Mouse (Mus musculus): ENCODE measurements at regions not wholly inside any gene's neighbourhood (a gene's known extent, or its start where the extent isn't known, plus 50 kb on each side); places are given as distances from the start of the nearest gene placed in this dataset.

DNA sequence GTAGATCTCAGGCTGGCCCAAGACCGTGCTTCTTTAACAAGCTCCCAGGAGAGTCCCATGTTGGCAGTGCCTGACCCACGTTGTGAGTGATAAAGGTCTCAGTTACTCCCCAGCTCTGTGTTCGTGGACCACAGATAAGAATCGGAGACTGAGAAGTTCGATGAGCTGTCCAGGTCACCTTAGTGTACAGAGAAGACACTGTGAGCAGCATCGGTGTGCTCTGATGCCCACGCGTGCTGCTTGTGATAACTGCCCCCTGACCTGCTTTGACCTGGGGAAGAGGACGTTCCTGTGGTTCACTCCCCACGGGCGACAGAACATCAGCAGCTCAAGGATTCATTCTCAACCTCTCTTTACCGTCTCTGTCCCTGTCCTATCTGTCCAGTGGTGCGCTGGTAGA, 117.1 kb upstream of the Sgk1 start:
- WGBS: 84% methylated on average over 13 of the region's 13 CpGs
- no peak for DNase-seq (ENCODE audit: low read depth, low spot score)

DNA sequence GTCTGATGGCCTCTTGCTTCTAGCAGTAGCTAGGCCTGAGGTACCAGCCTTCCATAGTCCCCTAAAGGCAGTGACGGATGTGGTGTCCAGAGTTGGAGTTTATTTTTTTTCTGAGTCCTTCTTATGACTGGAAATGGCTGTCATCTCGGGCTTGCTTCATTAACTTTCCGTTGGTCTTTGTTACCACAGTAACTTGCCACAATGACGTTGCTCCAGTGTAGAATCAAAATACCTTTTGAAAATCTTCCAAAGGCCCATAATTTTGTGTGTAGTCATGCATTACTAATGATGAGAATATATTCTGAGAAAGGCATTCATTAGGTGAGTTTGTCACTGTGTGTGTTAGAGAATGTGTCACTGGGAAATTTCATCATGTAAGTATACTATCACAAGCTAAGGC, 108.4 kb upstream of the Sgk1 start:
- 85% methylated on average over 4 of the region's 4 CpGs for WGBS
- no peak for DNase-seq (ENCODE audit: low read depth, low spot score)

DNA sequence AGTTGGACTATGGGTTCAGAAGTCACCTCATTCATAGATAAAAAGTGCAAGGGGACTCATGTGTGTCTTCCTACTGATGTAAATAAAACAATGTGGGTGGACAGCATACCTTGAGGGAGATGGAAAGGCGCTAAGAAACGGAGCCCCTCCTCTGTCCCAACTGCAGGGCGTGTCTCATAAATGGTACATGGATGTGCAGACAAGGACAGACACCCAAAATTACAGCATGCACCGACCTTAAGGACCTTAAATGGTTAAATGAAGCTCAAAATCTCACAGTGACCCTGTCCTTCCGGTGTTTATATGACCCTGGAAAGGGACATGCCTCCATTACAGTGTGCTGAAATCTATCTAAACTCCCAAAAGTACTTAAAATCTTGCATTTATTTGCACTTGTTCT, 106.5 kb upstream of the Sgk1 start:
- DNase-seq (ENCODE audit: low read depth, low spot score): no peak
- WGBS: 77% methylated on average over 5 of the region's 5 CpGs

- no peak for DNase-seq (ENCODE audit: low read depth, low spot score)
- 46% methylated on average over 12 of the region's 12 CpGs for WGBS
These were observed 105.8 kb upstream of the Sgk1 start for GRCm38 (mm10) chr10:21775911-21776761.

DNA sequence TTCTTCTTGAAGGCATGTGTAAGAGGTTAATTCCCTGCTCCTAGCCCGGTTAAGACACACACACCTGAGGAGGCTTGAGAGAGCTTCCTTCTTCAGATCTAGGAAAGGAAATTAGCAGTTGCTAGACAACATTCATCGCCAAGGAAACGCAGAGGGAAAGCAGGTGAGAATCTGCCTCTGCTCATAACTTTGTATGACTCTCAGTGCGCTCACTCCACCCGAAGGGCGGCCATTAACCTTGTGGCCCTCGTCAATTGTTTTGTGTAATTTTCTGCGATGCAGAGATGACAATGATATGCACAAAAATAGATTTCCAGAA, 105.3 kb upstream of the Sgk1 start:
- WGBS: 29% methylated on average over 8 of the region's 8 CpGs
- DNase-seq (ENCODE audit: low read depth, low spot score): no peak

GRCm38 (mm10) chr10:21777103-21777502, 104.9 kb upstream of the Sgk1 start:
- no peak for DNase-seq (ENCODE audit: low read depth, low spot score)
- 77% methylated on average over 3 of the region's 3 CpGs for WGBS

DNA sequence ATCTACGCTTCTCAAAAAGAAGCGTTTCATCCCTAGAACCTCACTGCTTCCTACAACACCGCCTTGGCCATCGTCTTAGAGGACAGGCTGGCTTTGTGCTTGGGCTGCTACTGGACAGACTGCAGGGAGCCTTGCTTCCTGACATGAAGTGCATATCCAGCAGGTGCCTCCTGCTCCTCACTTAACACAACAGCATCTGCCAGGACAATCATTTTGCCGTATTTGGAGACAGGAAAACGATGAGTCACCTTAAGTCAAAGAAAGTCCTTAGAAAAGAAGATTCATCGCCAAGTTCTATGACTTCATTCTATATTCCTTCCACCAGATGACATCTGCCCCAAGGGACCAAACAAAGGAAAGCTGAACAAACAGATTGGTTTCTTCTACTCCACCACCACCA, 98.5 kb upstream of the Sgk1 start:
- WGBS: 82% methylated on average over 7 of the region's 7 CpGs
- DNase-seq (ENCODE audit: low read depth, low spot score): no peak

- no peak for DNase-seq (ENCODE audit: low read depth, low spot score)
- WGBS: 86% methylated on average over 4 of the region's 4 CpGs
These were observed 96.9 kb upstream of the Sgk1 start for GRCm38 (mm10) chr10:21785110-21785509.

GRCm38 (mm10) chr10:21785785-21786184, 96.2 kb upstream of the Sgk1 start:
- no peak for DNase-seq (ENCODE audit: low read depth, low spot score)
- WGBS: 71% methylated on average over 5 of the region's 5 CpGs

GRCm38 (mm10) chr10:21789847-21790530, 92.0 kb upstream of the Sgk1 start:
- DNase-seq (ENCODE audit: low read depth, low spot score): no peak
- 23% methylated on average over 17 of the region's 17 CpGs for WGBS

DNA sequence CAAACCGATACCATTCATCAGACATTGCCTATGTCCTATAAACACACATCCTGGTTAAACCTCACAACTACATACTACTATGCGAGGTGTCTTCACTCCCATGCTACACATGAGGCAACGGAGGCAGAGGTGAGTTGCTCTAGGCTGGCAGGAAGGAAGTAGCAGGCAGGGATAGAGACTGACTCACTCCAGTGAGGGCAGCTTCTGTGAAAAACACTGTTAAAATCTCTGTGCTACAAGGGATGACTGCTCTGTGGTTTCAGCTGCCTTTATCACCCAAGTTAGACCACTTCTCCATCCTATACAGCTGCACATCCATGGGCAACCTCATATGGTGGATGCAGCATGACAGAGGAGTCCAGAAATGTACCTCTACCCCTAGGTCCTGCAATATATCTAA, 91.0 kb upstream of the Sgk1 start:
- DNase-seq (ENCODE audit: low read depth, low spot score): no peak
- 87% methylated on average over 3 of the region's 3 CpGs for WGBS

DNA sequence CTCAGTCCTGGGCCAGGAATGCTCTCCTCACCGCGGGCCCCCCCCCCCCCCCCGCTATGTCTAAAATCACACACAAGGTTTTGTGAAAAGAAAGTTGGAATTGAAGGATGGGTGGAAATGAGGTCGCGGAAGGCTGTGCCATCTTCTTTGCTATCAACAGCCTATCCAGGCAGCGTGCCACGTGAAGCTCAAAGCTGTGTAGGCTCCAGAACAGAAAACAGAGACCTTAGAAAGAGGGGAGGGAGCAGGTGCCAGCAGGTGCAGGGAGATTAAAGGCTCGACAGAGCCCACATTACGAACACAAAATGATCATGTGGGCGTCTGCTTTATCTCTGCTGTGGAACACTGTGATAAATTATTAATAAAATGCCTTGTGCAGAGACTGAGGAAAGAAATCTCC, 89.6 kb upstream of the Sgk1 start:
- WGBS: 73% methylated on average over 10 of the region's 10 CpGs
- no peak for DNase-seq (ENCODE audit: low read depth, low spot score)

DNA sequence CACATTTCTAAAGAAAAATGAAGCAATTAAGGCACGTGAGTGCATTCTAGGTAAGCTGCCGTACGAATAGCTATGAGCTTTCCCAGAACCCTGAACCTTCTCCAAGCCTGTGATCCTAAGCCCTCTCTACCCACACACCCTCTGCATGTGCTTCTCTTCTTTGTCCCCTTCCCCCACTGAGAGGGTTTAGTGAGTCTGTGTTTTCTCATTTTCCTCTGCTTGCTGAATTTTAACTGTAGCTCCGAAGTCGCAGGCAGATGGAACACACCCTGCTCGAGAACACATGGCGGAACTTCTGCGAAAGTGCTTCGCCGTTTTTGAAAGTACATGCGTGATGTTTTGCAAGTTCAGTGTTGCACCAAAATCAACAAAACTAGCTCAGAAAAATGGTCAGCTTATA, 88.3 kb upstream of the Sgk1 start:
- no peak for DNase-seq (ENCODE audit: low read depth, low spot score)
- 86% methylated on average over 11 of the region's 11 CpGs for WGBS

- DNase-seq (ENCODE audit: low read depth, low spot score): no peak
- WGBS: 97% methylated on average over 4 of the region's 4 CpGs
These were observed 85.6 kb upstream of the Sgk1 start for GRCm38 (mm10) chr10:21796386-21796785.

- DNase-seq (ENCODE audit: low read depth, low spot score): no peak
- WGBS: 79% methylated on average over 6 of the region's 6 CpGs
These were observed 83.9 kb upstream of the Sgk1 start for GRCm38 (mm10) chr10:21798103-21798502.

DNA sequence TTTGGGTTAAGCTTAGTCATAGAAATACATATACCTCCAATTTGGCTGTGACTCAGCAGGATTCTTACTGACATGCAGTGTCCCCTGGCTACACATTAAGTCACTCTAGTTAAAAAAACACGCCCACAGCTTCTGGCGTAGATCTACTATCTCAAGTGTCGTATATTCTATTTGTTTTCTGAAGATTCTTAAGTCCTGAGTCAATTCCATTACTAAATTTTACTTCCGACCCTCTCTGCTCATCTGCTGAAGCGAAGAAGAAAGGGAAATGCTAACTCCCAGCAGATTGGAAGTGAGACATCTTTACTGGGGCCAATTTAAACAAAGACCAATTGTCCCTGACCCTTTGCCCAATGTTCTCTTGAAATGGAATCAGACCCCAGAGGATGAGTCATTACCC, 80.4 kb upstream of the Sgk1 start:
- 41% methylated on average over 5 of the region's 5 CpGs for WGBS
- no peak for DNase-seq (ENCODE audit: low read depth, low spot score)

DNA sequence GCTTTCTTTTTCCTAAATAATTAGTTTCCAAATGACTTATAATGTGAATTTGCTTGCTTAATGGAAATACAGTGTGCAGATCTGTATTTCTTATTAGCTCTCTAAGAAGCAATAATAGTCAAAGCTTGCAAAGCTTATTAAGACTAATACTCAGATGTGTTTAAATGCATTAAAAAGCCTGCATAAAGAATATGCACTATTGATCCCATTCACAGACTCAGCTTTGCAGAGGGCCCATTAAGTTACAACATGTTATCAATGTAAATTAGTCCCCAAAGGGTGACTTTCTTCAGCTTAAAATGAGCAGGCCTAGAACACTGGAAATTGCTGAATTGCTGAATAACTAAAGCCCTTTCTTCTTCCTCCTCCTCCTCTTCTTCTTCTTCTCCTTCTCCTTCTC, 78.8 kb upstream of the Sgk1 start:
- no peak for DNase-seq (ENCODE audit: low read depth, low spot score)

- 71% methylated on average over 2 of the region's 2 CpGs for WGBS
- no peak for DNase-seq (ENCODE audit: low read depth, low spot score)
These were observed 77.2 kb upstream of the Sgk1 start for GRCm38 (mm10) chr10:21804761-21805160.

DNA sequence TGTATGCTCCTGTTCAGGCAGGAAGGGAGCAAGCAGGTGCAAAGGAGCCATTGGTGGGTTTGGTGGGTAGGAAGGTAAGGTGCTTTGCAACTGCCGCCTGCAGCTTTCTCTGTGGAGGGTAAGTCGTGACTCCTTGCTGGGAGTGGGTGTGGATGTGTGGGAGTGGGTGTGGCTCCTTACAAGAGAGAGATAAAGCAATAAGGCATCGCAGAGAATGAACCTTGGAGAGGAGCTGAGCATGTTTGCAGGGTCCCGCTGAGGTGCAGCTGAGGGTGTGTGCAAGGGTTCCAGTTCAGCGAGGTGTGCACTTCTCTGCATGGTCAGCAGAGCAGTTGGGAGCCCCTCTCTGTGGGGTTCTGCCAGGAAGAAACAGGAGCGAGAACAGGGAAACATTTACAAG, 76.4 kb upstream of the Sgk1 start:
- 62% methylated on average over 6 of the region's 6 CpGs for WGBS
- no peak for DNase-seq (ENCODE audit: low read depth, low spot score)

GRCm38 (mm10) chr10:21806716-21807115, 75.3 kb upstream of the Sgk1 start:
- 90% methylated on average over 4 of the region's 4 CpGs for WGBS
- DNase-seq (ENCODE audit: low read depth, low spot score): no peak

DNA sequence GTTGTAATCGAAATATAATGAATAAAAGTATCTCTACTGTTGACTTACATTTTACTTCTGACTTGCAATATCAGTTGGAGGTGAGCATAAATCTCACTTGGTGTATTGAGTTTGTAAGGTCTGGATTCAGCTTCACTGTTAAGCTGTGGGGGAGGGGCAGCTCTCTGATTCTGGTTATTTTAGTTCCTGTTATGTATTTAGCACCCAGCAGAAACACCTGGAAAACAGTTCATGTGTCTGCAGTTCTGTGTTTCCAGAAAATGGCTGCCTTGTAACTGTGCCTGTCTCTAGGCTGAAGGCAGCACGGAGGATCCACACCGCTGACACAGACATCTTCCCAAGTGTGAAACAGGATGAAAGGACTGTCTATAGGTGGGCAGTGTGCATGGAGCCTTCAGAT, 62.3 kb upstream of the Sgk1 start:
- 91% methylated on average over 3 of the region's 3 CpGs for WGBS

GRCm38 (mm10) chr10:21821421-21821820, 60.6 kb upstream of the Sgk1 start:
- 83% methylated on average over 5 of the region's 5 CpGs for WGBS
- DNase-seq (ENCODE audit: low read depth, low spot score): no peak

More for the DNA sequence above, 62.3 kb upstream of the Sgk1 start:
- DNase-seq (ENCODE audit: low read depth, low spot score): no peak
